8 mouse cellular contexts compared by ENCODE assay signal in genomic region chr9:50500974-50501501, GRCm38 (mm10). TPM values are rescaled to one million over a fixed set of nuclear protein-coding genes. Genes with fewer than 3 reads are reported as not detected.
DNase-seq lines count a peak whose midpoint lies in the region; ATAC-seq and TF ChIP-seq lines count a peak whose summit lies in the region.

No protein-coding gene starts in this region.

- H3K4me1 ChIP-seq in hindbrain, embryonic 10.5 days (replicated peaks), result peaks cover 22% of the 10 kb centered on the region
- H3K4me1 ChIP-seq in megakaryocyte, embryonic 14.5 days, result peaks cover 45% of the 10 kb centered on the region
- no peaks in the 10 kb centered on the region for H3K4me1 ChIP-seq in stomach, postnatal 0 days (replicated peaks; ENCODE audit: control insufficient read depth, insufficient read depth)

- WGBS in hindbrain, embryonic 10.5 days, result 29% methylated on average over 14 of the region's 14 CpGs
- WGBS in stomach, postnatal 0 days, result 23% methylated on average over 14 of the region's 14 CpGs

- H3K4me2 ChIP-seq in stomach, postnatal 0 days (replicated peaks; ENCODE audit: low read depth), result peak overlapping the region; percentile 45

- no peak for DNase-seq in left cerebral cortex, adult 2 months (ENCODE audit: extremely low spot score in 1 of 2, low spot score in 2 of 2)
- DNase-seq in left cerebral cortex, postnatal 36 days (ENCODE audit: low spot score in 2 of 2), result no peak
- DNase-seq in embryo, embryonic 10.5 days (ENCODE audit: low spot score), result peak; percentile 89
- peak; percentile 53 for DNase-seq in hindbrain, embryonic 10.5 days (ENCODE audit: low spot score)
- DNase-seq in stomach, postnatal 0 days (ENCODE audit: low spot score), result peak; percentile 46
- DNase-seq in right cerebral cortex, postnatal 14 days, result no peak
- DNase-seq in adrenal gland, postnatal 36 days, result no peak

- no peak for TF ChIP-seq EP300 in stomach, postnatal 0 days (optimal IDR thresholded peaks at IDR 0.05)

- H3K4me3 ChIP-seq in left cerebral cortex, adult 2 months, result 0 out of 2 replicates have a peak overlapping the region, but pooled peaks have one; percentile 11
- H3K4me3 ChIP-seq in hindbrain, embryonic 10.5 days, result peak overlapping the region; percentile 43
- peak overlapping the region; percentile 78 for H3K4me3 ChIP-seq in megakaryocyte, embryonic 14.5 days (replicated peaks)
- peak overlapping the region; percentile 17 for H3K4me3 ChIP-seq in stomach, postnatal 0 days (ENCODE audit: low read depth, low read length)

- ATAC-seq in stomach, postnatal 0 days (ENCODE audit: low FRiP score, low TSS enrichment), result peak; percentile 62

- no peaks in the 10 kb centered on the region for H3K27me3 ChIP-seq in hindbrain, embryonic 10.5 days (ENCODE audit: insufficient read depth, poor library complexity, severe bottlenecking)
- peaks cover 10% of the 10 kb centered on the region for H3K27me3 ChIP-seq in megakaryocyte, embryonic 14.5 days (replicated peaks)
- H3K27me3 ChIP-seq in stomach, postnatal 0 days (ENCODE audit: control insufficient read depth, insufficient read depth, low read length), result no peaks in the 10 kb centered on the region

- intact Hi-C loops in left cerebral cortex, adult 2 months (cut with DNase I), result no loop called here
- intact Hi-C loops in left cerebral cortex, postnatal 36 days (cut with DNase I), result no loop called here

- H3K9ac ChIP-seq in stomach, postnatal 0 days (ENCODE audit: low read length), result no peak overlapping the region

- no peak overlapping the region for H3K27ac ChIP-seq in left cerebral cortex, adult 2 months
- peak overlapping the region; percentile 74 for H3K27ac ChIP-seq in hindbrain, embryonic 10.5 days
- no peak overlapping the region for H3K27ac ChIP-seq in stomach, postnatal 0 days (replicated peaks)

- no peaks in the 10 kb centered on the region for H3K9me3 ChIP-seq in hindbrain, embryonic 10.5 days
- no peaks in the 10 kb centered on the region for H3K9me3 ChIP-seq in megakaryocyte, embryonic 14.5 days
- H3K9me3 ChIP-seq in stomach, postnatal 0 days (ENCODE audit: control insufficient read depth, low read length), result no peaks in the 10 kb centered on the region

- TF ChIP-seq CTCF in left cerebral cortex, adult 2 months (IDR thresholded peaks at IDR 0.05), result no peak
- no peak for TF ChIP-seq CTCF in stomach, postnatal 0 days (IDR thresholded peaks at IDR 0.05; ENCODE audit: low read depth)

- H3K36me3 ChIP-seq in hindbrain, embryonic 10.5 days, result no peaks in the 10 kb centered on the region
- H3K36me3 ChIP-seq in megakaryocyte, embryonic 14.5 days (replicated peaks; ENCODE audit: low read length), result no peaks in the 10 kb centered on the region
- no peaks in the 10 kb centered on the region for H3K36me3 ChIP-seq in stomach, postnatal 0 days (ENCODE audit: control insufficient read depth, insufficient read depth, low read length)

RNA-seq across cellular contexts. Expression of gene Plet1, which starts 6.7 kb away (rescaled TPM):
- not detected for total RNA-seq in left cerebral cortex, adult 2 months (2021)
- not detected for total RNA-seq in left cerebral cortex, postnatal 36 days (2021)
- polyA plus RNA-seq in hindbrain, embryonic 10.5 days (2016; fragmentation: Nextera tagmentation; extraction: Ambion mirVana), result 1.0 and 1.2 TPM in 2 replicates
- polyA plus RNA-seq in megakaryocyte, embryonic 14.5 days (2012; ENCODE audit: insufficient read depth, low replicate concordance), result not detected in 2 replicates
- 76.4 and 79.7 TPM in 2 replicates for polyA plus RNA-seq in stomach, postnatal 0 days (2015; fragmentation: Nextera tagmentation; extraction: Ambion mirVana)
- total RNA-seq in adrenal gland, postnatal 36 days (2021), result not detected

RNA-seq across cellular contexts. Expression of gene Pts, which starts 27.5 kb away (rescaled TPM):
- 10 to 100 TPM; 28.6 to 31.6 TPM for total RNA-seq in left cerebral cortex, adult 2 months (2021)
- total RNA-seq in left cerebral cortex, postnatal 36 days (2021), result 10 to 100 TPM; 33.4 to 34.0 TPM
- polyA plus RNA-seq in hindbrain, embryonic 10.5 days (2016; fragmentation: Nextera tagmentation; extraction: Ambion mirVana), result 82.4 and 93.7 TPM in 2 replicates
- polyA plus RNA-seq in megakaryocyte, embryonic 14.5 days (2012; ENCODE audit: insufficient read depth, low replicate concordance), result 15.7 TPM in 1 of 2 replicates, not detected in the other
- polyA plus RNA-seq in stomach, postnatal 0 days (2015; fragmentation: Nextera tagmentation; extraction: Ambion mirVana), result 83.8 and 87.0 TPM in 2 replicates
- 10 to 100 TPM; 59.2 to 88.5 TPM for total RNA-seq in adrenal gland, postnatal 36 days (2021)

RNA-seq across cellular contexts. Expression of gene Il18, which starts 53.6 kb away (rescaled TPM):
- total RNA-seq in left cerebral cortex, adult 2 months (2021), result 10 to 100 TPM; 22.6 to 23.8 TPM
- 10 to 100 TPM; 24.7 to 26.7 TPM for total RNA-seq in left cerebral cortex, postnatal 36 days (2021)
- 2.8 and 5.9 TPM in 2 replicates for polyA plus RNA-seq in hindbrain, embryonic 10.5 days (2016; fragmentation: Nextera tagmentation; extraction: Ambion mirVana)
- polyA plus RNA-seq in megakaryocyte, embryonic 14.5 days (2012; ENCODE audit: insufficient read depth, low replicate concordance), result 2.0 TPM in 1 of 2 replicates, not detected in the other
- 290 and 317 TPM in 2 replicates for polyA plus RNA-seq in stomach, postnatal 0 days (2015; fragmentation: Nextera tagmentation; extraction: Ambion mirVana)
- total RNA-seq in adrenal gland, postnatal 36 days (2021), result 1 to 10 TPM; 4.3 to 5.5 TPM

RNA-seq across cellular contexts. Expression of gene Bco2, which starts 53.9 kb away (rescaled TPM):
- total RNA-seq in left cerebral cortex, adult 2 months (2021), result 1 to 10 TPM; 3.0 to 3.6 TPM
- 1 to 10 TPM; 2.7 to 3.1 TPM for total RNA-seq in left cerebral cortex, postnatal 36 days (2021)
- polyA plus RNA-seq in hindbrain, embryonic 10.5 days (2016; fragmentation: Nextera tagmentation; extraction: Ambion mirVana), result 0.10 and 0.18 TPM in 2 replicates
- 0.09 TPM in 1 of 2 replicates, not detected in the other for polyA plus RNA-seq in megakaryocyte, embryonic 14.5 days (2012; ENCODE audit: insufficient read depth, low replicate concordance)
- 4.7 and 5.3 TPM in 2 replicates for polyA plus RNA-seq in stomach, postnatal 0 days (2015; fragmentation: Nextera tagmentation; extraction: Ambion mirVana)
- total RNA-seq in adrenal gland, postnatal 36 days (2021), result 1 to 10 TPM; 2.7 to 5.7 TPM

Comparison
In these comparisons a context has a peak if more than half of its experiments do, and no peak if none do; other contexts are left out.
1. DNase-seq: peak in embryo, embryonic 10.5 days (single experiment), hindbrain, embryonic 10.5 days (single experiment) and stomach, postnatal 0 days (single experiment); none in left cerebral cortex, adult 2 months (0 of 2), left cerebral cortex, postnatal 36 days (0 of 2), right cerebral cortex, postnatal 14 days (single experiment) and adrenal gland, postnatal 36 days (0 of 2).
2. H3K4me3 ChIP-seq: peak in every context shown above with its lines; median percentile 78 in megakaryocyte, embryonic 14.5 days; 43 in hindbrain, embryonic 10.5 days; 17 in stomach, postnatal 0 days; 11 in left cerebral cortex, adult 2 months.